Mouse (Mus musculus) mouse trophoblast stem cell (cell line): ENCODE results near the gene Wipf2.

ENCODE experiments used
- in situ Hi-C, 2 experiments: fragments of 300-500 bp; cut with MseI, MboI; formaldehyde crosslinking; loops; 2 replicates in 1 of 2; 3 replicates in 1 of 2; pipeline ENCODE4 v1.15.1; 2025

Wipf2 gene

GRCm38 (mm10) chr11:98943741-98944461 lies 80.5 kb downstream of the Wipf2 start:
- in situ Hi-C loops = no loop called here

GRCm38 (mm10) chr11:98944897-98945604 lies 81.6 kb downstream of the Wipf2 start:
- in situ Hi-C loops = no loop called here

DNA sequence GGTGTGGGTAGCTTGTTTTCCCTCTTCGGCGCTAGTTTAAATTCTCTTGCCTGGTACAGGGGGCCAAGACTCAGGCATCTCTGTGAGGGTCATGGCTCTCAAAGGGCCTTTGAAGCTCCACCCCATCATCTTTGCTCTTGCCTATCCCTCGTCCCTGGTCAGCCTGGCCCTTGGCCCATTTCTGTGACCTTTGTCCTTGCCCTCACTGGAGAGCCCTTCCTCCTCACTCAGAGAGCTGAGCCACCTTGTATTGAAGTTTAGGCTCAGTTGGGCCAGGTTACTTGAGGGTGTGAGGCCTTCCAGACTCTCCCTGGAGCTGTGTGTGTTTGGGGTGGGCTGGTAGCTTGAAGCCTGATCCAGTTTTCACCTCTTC lies 82.2 kb downstream of the Wipf2 start:
- in situ Hi-C loops = no loop called here

GRCm38 (mm10) chr11:98947969-98948569 lies 84.6 kb downstream of the Wipf2 start:
- in situ Hi-C loops = no loop called here

GRCm38 (mm10) chr11:98949242-98949957 lies 86.0 kb downstream of the Wipf2 start:
- in situ Hi-C loops = no loop called here

DNA sequence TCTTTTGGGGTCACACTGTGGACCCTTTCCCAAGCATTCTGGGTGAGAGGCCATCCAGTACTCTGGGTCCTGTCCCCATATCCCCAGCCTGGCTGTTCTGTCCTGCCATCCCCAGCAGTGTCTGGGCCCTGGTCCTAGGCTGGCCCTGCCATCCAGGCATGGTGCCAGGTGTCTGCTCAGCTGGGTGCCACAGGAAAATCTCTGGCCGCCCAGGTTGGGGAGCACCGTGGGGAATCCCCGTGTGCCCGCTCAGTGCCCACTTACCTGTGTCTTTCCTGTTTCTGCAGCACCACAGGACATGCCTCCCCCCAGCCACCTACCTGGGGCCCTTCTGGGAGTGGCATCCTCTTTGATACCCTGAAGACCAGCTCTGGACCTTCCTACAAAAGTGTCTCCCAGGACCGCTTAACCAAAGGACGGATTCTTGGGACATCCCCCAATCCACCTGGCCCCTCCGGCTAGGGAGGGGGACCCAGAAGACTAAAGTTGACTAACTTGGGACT lies 86.6 kb downstream of the Wipf2 start:
- in situ Hi-C loops = no loop called here

DNA sequence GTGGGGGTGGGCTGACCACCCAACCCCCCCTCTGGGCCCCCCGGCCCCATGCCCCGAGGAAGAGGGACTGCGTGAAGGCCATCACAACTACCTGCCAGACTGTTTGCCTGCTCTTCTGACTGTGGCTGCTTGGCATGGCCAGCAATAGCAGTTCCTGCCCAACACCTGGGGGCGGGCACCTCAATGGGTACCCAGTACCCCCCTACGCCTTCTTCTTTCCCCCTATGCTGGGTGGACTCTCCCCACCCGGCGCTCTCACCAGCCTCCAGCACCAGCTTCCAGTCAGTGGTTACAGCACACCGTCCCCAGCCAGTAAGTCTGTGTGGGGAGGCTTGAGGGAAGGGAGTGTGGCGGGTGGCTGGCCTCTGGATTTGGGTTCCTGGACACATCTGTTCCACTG lies 87.0 kb downstream of the Wipf2 start:
- in situ Hi-C loops = no loop called here

DNA sequence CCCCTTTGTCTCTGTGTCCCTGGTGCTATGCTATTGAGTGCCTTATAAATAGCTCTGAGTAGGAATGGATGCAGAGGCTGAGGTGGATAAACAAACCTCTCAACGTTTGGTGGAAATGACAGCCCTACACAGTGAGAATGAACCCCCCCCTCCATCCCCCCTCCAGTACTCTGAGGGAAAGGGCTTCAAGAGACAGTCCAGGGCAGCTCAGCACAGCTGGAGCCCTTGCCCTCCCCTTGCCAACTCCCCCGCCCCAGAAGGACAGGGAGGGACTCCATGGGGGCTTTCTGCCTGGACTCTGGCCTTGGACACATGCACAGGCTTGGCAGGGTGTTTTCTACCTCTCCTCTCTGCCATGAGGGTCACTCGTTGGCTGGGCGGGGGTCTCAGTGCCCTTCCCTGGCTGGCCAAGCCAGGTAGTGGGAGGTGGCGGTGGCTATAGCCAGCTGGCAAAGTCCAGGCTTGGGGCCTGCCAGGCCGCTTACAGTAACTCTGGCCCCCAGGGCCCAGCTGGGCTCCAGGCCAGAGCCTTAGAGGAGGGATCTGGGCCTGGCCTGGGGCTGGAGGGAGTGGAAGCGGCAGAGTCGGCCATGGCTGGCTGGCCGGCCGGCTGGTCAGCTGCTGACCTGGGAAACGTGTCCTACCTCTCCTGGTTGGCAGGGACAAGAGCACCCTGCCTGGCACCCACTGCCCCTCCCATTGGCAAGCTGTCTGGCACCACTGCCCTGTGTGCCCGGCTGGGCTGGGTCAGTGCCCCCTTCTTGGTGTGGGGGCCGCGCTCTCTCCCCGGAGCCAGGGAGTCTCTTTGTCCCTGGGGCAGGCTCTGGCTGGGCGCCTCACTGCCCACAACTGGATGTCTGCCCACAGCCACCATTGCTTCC lies 87.8 kb downstream of the Wipf2 start:
- in situ Hi-C loops = no loop called here

- in situ Hi-C loops = no loop called here
Measured at GRCm38 (mm10) chr11:98952111-98952510, 88.7 kb downstream of the Wipf2 start.

- in situ Hi-C loops = no loop called here
Measured at GRCm38 (mm10) chr11:98952736-98953135, 89.3 kb downstream of the Wipf2 start.

DNA sequence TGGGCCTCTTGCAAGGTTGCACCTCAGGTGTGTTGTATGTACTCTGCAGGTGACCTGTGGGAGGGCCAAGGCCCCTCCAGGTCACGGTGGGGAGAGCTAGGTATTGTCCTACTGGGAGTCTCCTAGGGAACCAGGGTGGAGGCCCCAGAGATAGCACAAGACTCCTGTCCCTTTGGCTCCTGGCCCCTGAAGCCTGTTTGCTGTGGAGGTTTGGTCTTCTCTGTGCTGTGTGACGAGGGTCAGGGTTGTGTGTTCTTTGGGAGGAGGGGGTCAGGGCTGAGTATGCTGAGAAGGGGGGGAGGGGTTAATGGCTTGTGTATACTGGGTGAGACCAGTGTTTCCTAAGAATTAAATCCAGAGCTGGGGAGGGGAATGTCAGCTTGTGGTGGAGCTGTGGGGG lies 89.9 kb downstream of the Wipf2 start:
- in situ Hi-C loops = no loop called here

- in situ Hi-C loops = no loop called here
Measured at GRCm38 (mm10) chr11:98953835-98954320, 90.4 kb downstream of the Wipf2 start.

DNA sequence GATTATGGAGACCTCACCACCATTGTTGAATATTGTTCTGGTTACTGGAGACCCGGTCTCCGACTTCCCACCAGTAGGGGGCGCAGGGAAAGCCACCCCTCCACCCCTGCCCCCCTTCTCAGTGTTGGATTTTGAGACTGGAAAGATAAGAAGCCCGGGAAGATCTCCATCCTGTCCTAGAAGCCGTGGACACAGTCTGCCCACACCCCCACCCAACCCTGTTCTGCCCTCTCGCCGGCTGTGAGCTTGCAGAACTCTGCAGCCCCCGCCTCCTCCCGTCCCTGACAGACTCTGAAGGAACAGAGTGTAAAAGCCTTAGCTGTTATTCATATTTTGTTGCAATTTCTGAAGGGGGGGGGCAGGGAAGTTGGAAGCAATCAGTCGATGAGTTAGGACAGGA lies 90.9 kb downstream of the Wipf2 start:
- in situ Hi-C loops = no loop called here
